ENCODE assay signal across 26 mouse cellular contexts in genomic region chr12:84392681-84393080, GRCm38 (mm10).
"Had no signal": no experiment of that assay in that cellular context is flagged by ENCODE, and none has a peak within 500 bp of the region (broad histone marks: within the 10 kb centered on the region; RNA-seq: fewer than 3 reads in every experiment).

No protein-coding gene starts in this region.

- ATAC-seq: forebrain, embryonic 13.5 days; forebrain, embryonic 14.5 days; forebrain, embryonic 15.5 days; forebrain, embryonic 16.5 days; forebrain, postnatal 0 days had no signal

- H3K27me3 ChIP-seq: embryonic facial prominence, embryonic 12.5 days; embryonic facial prominence, embryonic 13.5 days; embryonic facial prominence, embryonic 15.5 days; forebrain, embryonic 12.5 days; forebrain, embryonic 13.5 days; forebrain, embryonic 15.5 days had no signal

- H3K4me2 ChIP-seq: embryonic facial prominence, embryonic 12.5 days; embryonic facial prominence, embryonic 13.5 days; embryonic facial prominence, embryonic 15.5 days; forebrain, embryonic 12.5 days; forebrain, embryonic 13.5 days; forebrain, embryonic 15.5 days had no signal

- DNase-seq: cerebellum, adult 8-10 months; cerebellum, adult 9-10 months; cerebellum, adult 9-11 months; cerebellum, postnatal 10 days; cerebellum, postnatal 14 days; cerebellum, postnatal 25 days; cerebellum, postnatal 36 days; embryo, embryonic 11 days; forebrain, postnatal 0 days; gastrocnemius, postnatal 10 days; gastrocnemius, postnatal 14 days; gastrocnemius, postnatal 36 days; heart, adult 18-20 months; heart, adult 2 months had no signal

- H3K9me3 ChIP-seq: embryonic facial prominence, embryonic 10.5 days; embryonic facial prominence, embryonic 12.5 days; embryonic facial prominence, embryonic 13.5 days; embryonic facial prominence, embryonic 15.5 days; forebrain, embryonic 10.5 days; forebrain, embryonic 12.5 days; forebrain, embryonic 13.5 days; forebrain, embryonic 15.5 days; heart, embryonic 10.5 days had no signal

- H3K4me1 ChIP-seq: embryonic facial prominence, embryonic 10.5 days; embryonic facial prominence, embryonic 12.5 days; embryonic facial prominence, embryonic 13.5 days; embryonic facial prominence, embryonic 15.5 days; forebrain, embryonic 10.5 days; forebrain, embryonic 12.5 days; forebrain, embryonic 13.5 days; forebrain, embryonic 15.5 days had no signal

- H3K27ac ChIP-seq: embryonic facial prominence, embryonic 10.5 days; embryonic facial prominence, embryonic 12.5 days; embryonic facial prominence, embryonic 13.5 days; embryonic facial prominence, embryonic 15.5 days; forebrain, embryonic 10.5 days; forebrain, embryonic 12.5 days; forebrain, embryonic 13.5 days; forebrain, embryonic 15.5 days; heart, adult 2 months; heart, embryonic 10.5 days had no signal

- H3K9ac ChIP-seq: embryonic facial prominence, embryonic 12.5 days; embryonic facial prominence, embryonic 13.5 days; embryonic facial prominence, embryonic 15.5 days; forebrain, embryonic 12.5 days; forebrain, embryonic 13.5 days; forebrain, embryonic 15.5 days; forebrain, postnatal 0 days had no signal

- H3K36me3 ChIP-seq: embryonic facial prominence, embryonic 10.5 days; embryonic facial prominence, embryonic 12.5 days; embryonic facial prominence, embryonic 13.5 days; embryonic facial prominence, embryonic 15.5 days; forebrain, embryonic 10.5 days; forebrain, embryonic 12.5 days; forebrain, embryonic 15.5 days had no signal

- H3K4me3 ChIP-seq: embryonic facial prominence, embryonic 10.5 days; embryonic facial prominence, embryonic 12.5 days; embryonic facial prominence, embryonic 13.5 days; embryonic facial prominence, embryonic 15.5 days; erythroblast, embryonic 14.5 days; forebrain, embryonic 10.5 days; forebrain, embryonic 12.5 days; forebrain, embryonic 13.5 days; forebrain, embryonic 15.5 days; heart, adult 2 months; heart, embryonic 10.5 days had no signal
